ENCODE assay signal across 11 mouse cellular contexts in genomic region chr19:23132720-23133426, GRCm38 (mm10). TPM values are rescaled to one million over a fixed set of nuclear protein-coding genes. Genes with fewer than 3 reads are reported as not detected.
DNase-seq lines count a peak whose midpoint lies in the region; ATAC-seq lines count a peak whose summit lies in the region.
"Had no signal": no experiment of that assay in that cellular context is flagged by ENCODE, and none has a peak within 500 bp of the region (broad histone marks: within the 10 kb centered on the region; RNA-seq: fewer than 3 reads in every experiment).

No protein-coding gene starts in this region.

- 20% methylated on average over 7 of the region's 7 CpGs for WGBS in kidney, embryonic 14.5 days
- WGBS in intestine, embryonic 15.5 days = 32% methylated on average over 7 of the region's 7 CpGs
- WGBS in limb, embryonic 11.5 days = 7% methylated on average over 7 of the region's 7 CpGs
- 34% methylated on average over 7 of the region's 7 CpGs for WGBS in forebrain, embryonic 16.5 days
- WGBS in midbrain, embryonic 16.5 days = 29% methylated on average over 7 of the region's 7 CpGs

- no peak for ATAC-seq in kidney, embryonic 14.5 days (ENCODE audit: low FRiP score, low TSS enrichment)
- ATAC-seq in intestine, embryonic 15.5 days = peak; percentile 37
- 0 out of 2 replicates have a peak, but pooled peaks have one; percentile 16 for ATAC-seq in limb, embryonic 11.5 days (ENCODE audit: insufficient number of reproducible peaks, low FRiP score, low TSS enrichment, low read depth)
- ATAC-seq in forebrain, embryonic 16.5 days = no peak
- ATAC-seq in midbrain, embryonic 16.5 days = no peak

- no peaks in the 10 kb centered on the region for H3K9me3 ChIP-seq in kidney, embryonic 14.5 days (ENCODE audit: control insufficient read depth, low read length)
- no peaks in the 10 kb centered on the region for H3K9me3 ChIP-seq in intestine, embryonic 15.5 days
- no peaks in the 10 kb centered on the region for H3K9me3 ChIP-seq in limb, embryonic 11.5 days (ENCODE audit: control insufficient read depth, low read length)
- no peaks in the 10 kb centered on the region for H3K9me3 ChIP-seq in forebrain, embryonic 16.5 days (ENCODE audit: control insufficient read depth, low read length)
- H3K9me3 ChIP-seq in midbrain, embryonic 16.5 days (replicated peaks; ENCODE audit: control insufficient read depth, low read length, poor library complexity, severe bottlenecking) = no peaks in the 10 kb centered on the region
- H3K9me3 ChIP-seq: embryonic facial prominence, embryonic 12.5 days; hindbrain, embryonic 13.5 days had no signal

- H3K4me3 ChIP-seq in kidney, embryonic 14.5 days (ENCODE audit: low read length) = no peak overlapping the region
- no peak overlapping the region for H3K4me3 ChIP-seq in intestine, embryonic 15.5 days (replicated peaks)
- H3K4me3 ChIP-seq in limb, embryonic 11.5 days (ENCODE audit: low read depth, low read length) = no peak overlapping the region
- H3K4me3 ChIP-seq in forebrain, embryonic 16.5 days (replicated peaks; ENCODE audit: low read length) = no peak overlapping the region
- no peak overlapping the region for H3K4me3 ChIP-seq in midbrain, embryonic 16.5 days (ENCODE audit: low read depth, low read length)
- H3K4me3 ChIP-seq: embryonic facial prominence, embryonic 12.5 days; hindbrain, embryonic 13.5 days had no signal

- no peak overlapping the region for H3K9ac ChIP-seq in kidney, embryonic 14.5 days (ENCODE audit: low read depth, low read length)
- no peak overlapping the region for H3K9ac ChIP-seq in intestine, embryonic 15.5 days
- no peak overlapping the region for H3K9ac ChIP-seq in limb, embryonic 11.5 days (ENCODE audit: low read length)
- H3K9ac ChIP-seq in forebrain, embryonic 16.5 days (replicated peaks; ENCODE audit: low read depth, low read length) = no peak overlapping the region
- no peak overlapping the region for H3K9ac ChIP-seq in midbrain, embryonic 16.5 days (ENCODE audit: low read depth, low read length)
- H3K9ac ChIP-seq: embryonic facial prominence, embryonic 12.5 days; hindbrain, embryonic 13.5 days had no signal

- H3K27me3 ChIP-seq in kidney, embryonic 14.5 days (ENCODE audit: control insufficient read depth, insufficient read depth, low read length) = peaks cover 12% of the 10 kb centered on the region
- H3K27me3 ChIP-seq in intestine, embryonic 15.5 days (replicated peaks) = no peaks in the 10 kb centered on the region; the same call in 1 of the 2 replicates
- peaks cover 19% of the 10 kb centered on the region for H3K27me3 ChIP-seq in limb, embryonic 11.5 days (ENCODE audit: control insufficient read depth, insufficient read depth, low read length)
- peaks cover 23% of the 10 kb centered on the region for H3K27me3 ChIP-seq in forebrain, embryonic 16.5 days (replicated peaks; ENCODE audit: control insufficient read depth, insufficient read depth, low read length)
- peaks cover 31% of the 10 kb centered on the region for H3K27me3 ChIP-seq in midbrain, embryonic 16.5 days (ENCODE audit: control insufficient read depth, insufficient read depth, low read depth, low read length)

- no peak overlapping the region for H3K27ac ChIP-seq in kidney, embryonic 14.5 days (ENCODE audit: low read depth, low read length)
- H3K27ac ChIP-seq in intestine, embryonic 15.5 days = no peak overlapping the region
- no peak overlapping the region for H3K27ac ChIP-seq in limb, embryonic 11.5 days (replicated peaks; ENCODE audit: low read depth, low read length)
- no peak overlapping the region for H3K27ac ChIP-seq in forebrain, embryonic 16.5 days (ENCODE audit: low read length)
- no peak overlapping the region for H3K27ac ChIP-seq in midbrain, embryonic 16.5 days (ENCODE audit: low read length)
- H3K27ac ChIP-seq: embryonic facial prominence, embryonic 12.5 days; hindbrain, embryonic 13.5 days had no signal

- H3K4me1 ChIP-seq in kidney, embryonic 14.5 days (ENCODE audit: control insufficient read depth, insufficient read depth, low read length) = peaks cover 17% of the 10 kb centered on the region
- H3K4me1 ChIP-seq in intestine, embryonic 15.5 days (replicated peaks) = peaks cover 25% of the 10 kb centered on the region
- peaks cover 24% of the 10 kb centered on the region for H3K4me1 ChIP-seq in limb, embryonic 11.5 days (ENCODE audit: control insufficient read depth, insufficient read depth, low read length)
- peaks cover 31% of the 10 kb centered on the region for H3K4me1 ChIP-seq in forebrain, embryonic 16.5 days (replicated peaks; ENCODE audit: control insufficient read depth, insufficient read depth, low read length)
- peaks cover 22% of the 10 kb centered on the region for H3K4me1 ChIP-seq in midbrain, embryonic 16.5 days (ENCODE audit: control insufficient read depth, insufficient read depth, low read length)

- DNase-seq in kidney, adult 11 months = peak; percentile 94
- peak; percentile 93 for DNase-seq in ZHBTc4 (ENCODE audit: low read depth, low spot score)
- DNase-seq in limb, embryonic 11.5 days (ENCODE audit: low spot score) = peak; percentile 64
- DNase-seq: gastrocnemius, postnatal 10 days; thymus, postnatal 25 days had no signal

- no peaks in the 10 kb centered on the region for H3K36me3 ChIP-seq in kidney, embryonic 14.5 days (ENCODE audit: control insufficient read depth, insufficient read depth, low read length)
- no peaks in the 10 kb centered on the region for H3K36me3 ChIP-seq in intestine, embryonic 15.5 days
- no peaks in the 10 kb centered on the region for H3K36me3 ChIP-seq in limb, embryonic 11.5 days (ENCODE audit: control insufficient read depth, insufficient read depth, low read length)
- H3K36me3 ChIP-seq in forebrain, embryonic 16.5 days (ENCODE audit: control insufficient read depth, insufficient read depth) = no peaks in the 10 kb centered on the region
- H3K36me3 ChIP-seq in midbrain, embryonic 16.5 days (ENCODE audit: control insufficient read depth, insufficient read depth, low read length) = no peaks in the 10 kb centered on the region
- H3K36me3 ChIP-seq: embryonic facial prominence, embryonic 12.5 days; hindbrain, embryonic 13.5 days had no signal

- H3K4me2 ChIP-seq in kidney, embryonic 14.5 days (replicated peaks; ENCODE audit: low read depth, low read length) = no peak overlapping the region
- no peak overlapping the region; the same call in 1 of the 2 replicates for H3K4me2 ChIP-seq in intestine, embryonic 15.5 days (replicated peaks)
- H3K4me2 ChIP-seq in limb, embryonic 11.5 days (ENCODE audit: low read depth, severe bottlenecking) = 0 out of 2 replicates have a peak overlapping the region, but pooled peaks have one; percentile 22
- no peak overlapping the region for H3K4me2 ChIP-seq in forebrain, embryonic 16.5 days (ENCODE audit: low read length)
- no peak overlapping the region for H3K4me2 ChIP-seq in midbrain, embryonic 16.5 days (ENCODE audit: low read length)
- H3K4me2 ChIP-seq: embryonic facial prominence, embryonic 12.5 days had no signal

RNA-seq across cellular contexts. Expression of gene Klf9, which starts 8.2 kb away (rescaled TPM):
- 2.7 and 4.2 TPM in 2 replicates for polyA plus RNA-seq in kidney, embryonic 14.5 days (2014; fragmentation: Nextera tagmentation; extraction: Ambion mirVana)
- polyA plus RNA-seq in intestine, embryonic 15.5 days (2015; fragmentation: Nextera tagmentation; extraction: Ambion mirVana) = 3.9 and 4.6 TPM in 2 replicates
- polyA plus RNA-seq in limb, embryonic 11.5 days (2014; fragmentation: Nextera tagmentation; extraction: Ambion mirVana) = 1.2 and 1.6 TPM in 2 replicates
- polyA plus RNA-seq in forebrain, embryonic 16.5 days (2015; fragmentation: Nextera tagmentation; extraction: Ambion mirVana) = 2.2 and 2.6 TPM in 2 replicates
- polyA plus RNA-seq in midbrain, embryonic 16.5 days (2015; fragmentation: Nextera tagmentation; extraction: Ambion mirVana) = 2.3 and 3.1 TPM in 2 replicates

Comparison
In these comparisons a context has a peak if more than half of its experiments do, and no peak if none do; other contexts are left out.
1. ATAC-seq: peak in intestine, embryonic 15.5 days (single experiment) and limb, embryonic 11.5 days (single experiment); none in kidney, embryonic 14.5 days (single experiment), forebrain, embryonic 16.5 days (single experiment) and midbrain, embryonic 16.5 days (single experiment).
2. Peak in every context shown above with its lines, with median percentiles within 50 percentile points of each other: DNase-seq.